Mouse (Mus musculus): ENCODE measurements around the gene Hspb2.

- no peak for TF ChIP-seq CTCF (IDR thresholded peaks at IDR 0.05; ENCODE audit: control insufficient read depth, insufficient read depth, insufficient read length)
- TF ChIP-seq FOSL1 (IDR thresholded peaks at IDR 0.05; ENCODE audit: insufficient read depth, low read length, poor library complexity, severe bottlenecking), result no peak
- no peak for TF ChIP-seq USF1 (IDR thresholded peaks at IDR 0.05; ENCODE audit: low read depth)
- TF ChIP-seq CEBPB (IDR thresholded peaks at IDR 0.05; ENCODE audit: low read depth), result no peak
- TF ChIP-seq MAX (IDR thresholded peaks at IDR 0.05), result no peak
- no peak for TF ChIP-seq MYOG (IDR thresholded peaks at IDR 0.05; ENCODE audit: control insufficient read depth, extremely low read depth, insufficient read length)
These were observed 28.0 kb downstream of the Hspb2 start for GRCm38 (mm10) chr9:50724147-50724546.
